Mouse (Mus musculus): ENCODE results near the gene Nt5c3. TPM values are rescaled to one million over a fixed set of nuclear protein-coding genes. Genes with fewer than 3 reads are reported as not detected.
A peak's percentile ranks its signal among the peaks of the same experiment; 100 is the strongest.

The Nt5c3 gene
- polyA plus RNA-seq (2017; shearing (Covaris generic)), result 10 to 100 TPM; 55.7 to 77.7 (median 57.7) TPM

- peak; percentile 91 for ATAC-seq
Measured at GRCm38 (mm10) chr6:56923726-56924707, at the start of gene Nt5c3, which contains the start of gene Vmn1r4. Gene Nt5c3 (minus strand): TSS chr6:56923932. Gene Vmn1r4 (plus strand): TSS chr6:56924015.

- ATAC-seq, result no peak
Measured at GRCm38 (mm10) chr6:56969973-56970372, 46.2 kb upstream of the Nt5c3 start, which contains the start of gene Vmn1r5. Gene Vmn1r5 (plus strand): TSS chr6:56970273.

GRCm38 (mm10) chr6:56956436-56956835 is 32.7 kb upstream of the Nt5c3 start:
- no peak for ATAC-seq

GRCm38 (mm10) chr6:56934366-56934765 is 10.6 kb upstream of the Nt5c3 start:
- ATAC-seq, result no peak

- peak; percentile 50 for ATAC-seq
Measured at GRCm38 (mm10) chr6:56932464-56932863, 8.7 kb upstream of the Nt5c3 start.

GRCm38 (mm10) chr6:56931648-56932415 is 8.1 kb upstream of the Nt5c3 start:
- no peak for ATAC-seq

- ATAC-seq, result peak; percentile 5
Measured at GRCm38 (mm10) chr6:56923331-56923725, 404 bp downstream of the Nt5c3 start.

GRCm38 (mm10) chr6:56920222-56921092 is 3.3 kb downstream of the Nt5c3 start:
- ATAC-seq, result no peak

- no peak for ATAC-seq
Measured at GRCm38 (mm10) chr6:56919330-56920044, 4.2 kb downstream of the Nt5c3 start.

- ATAC-seq, result no peak
Measured at GRCm38 (mm10) chr6:56917578-56918368, 6.0 kb downstream of the Nt5c3 start.

GRCm38 (mm10) chr6:56916279-56916678 is 7.5 kb downstream of the Nt5c3 start:
- ATAC-seq, result peak; percentile 92

- ATAC-seq, result no peak
Measured at GRCm38 (mm10) chr6:56913092-56913858, 10.5 kb downstream of the Nt5c3 start.

- no peak for ATAC-seq
Measured at GRCm38 (mm10) chr6:56910910-56911309, 12.8 kb downstream of the Nt5c3 start.

- peak; percentile 87 for ATAC-seq
Measured at GRCm38 (mm10) chr6:56908912-56909311, 14.8 kb downstream of the Nt5c3 start.

- no peak for ATAC-seq
Measured at GRCm38 (mm10) chr6:56908397-56908796, 15.3 kb downstream of the Nt5c3 start.

- no peak for ATAC-seq
Measured at GRCm38 (mm10) chr6:56907973-56908372, 15.8 kb downstream of the Nt5c3 start.

GRCm38 (mm10) chr6:56906121-56906846 is 17.4 kb downstream of the Nt5c3 start:
- no peak for ATAC-seq

- ATAC-seq, result no peak
Measured at GRCm38 (mm10) chr6:56905486-56905885, 18.2 kb downstream of the Nt5c3 start.

GRCm38 (mm10) chr6:56904982-56905381 is 18.8 kb downstream of the Nt5c3 start:
- no peak for ATAC-seq

All from inflammation-experienced regulatory T-cells, adult 6 months (primary cell).